Mouse (Mus musculus) embryonic fibroblast, embryonic 13.5 days (primary cell): ENCODE measurements around the gene Nf1.

ENCODE experiments used
- CTCF ChIP-seq: IDR thresholded peaks from 2 replicates; pipeline ENCODE4 v1.5.1; 2011; ENCODE audit warnings: mild to moderate bottlenecking, control low read depth, low read length, moderate library complexity, borderline replicate concordance; ENCODE audit not compliant: insufficient read depth
- POLR2A ChIP-seq: IDR thresholded peaks from 2 replicates; pipeline ENCODE4 v1.6.1; 2011; ENCODE audit warnings: low read depth, mild to moderate bottlenecking, control low read depth, low read length, moderate library complexity

- TF ChIP-seq CTCF (no peak), POLR2A (no peak)
Measured at GRCm38 (mm10) chr11:79530333-79530761, 190.9 kb downstream of the Nf1 start, which contains the start of the genes Evi2 and Evi2a.
